21 mouse cellular contexts compared by ENCODE assay signal in the genomic region with DNA sequence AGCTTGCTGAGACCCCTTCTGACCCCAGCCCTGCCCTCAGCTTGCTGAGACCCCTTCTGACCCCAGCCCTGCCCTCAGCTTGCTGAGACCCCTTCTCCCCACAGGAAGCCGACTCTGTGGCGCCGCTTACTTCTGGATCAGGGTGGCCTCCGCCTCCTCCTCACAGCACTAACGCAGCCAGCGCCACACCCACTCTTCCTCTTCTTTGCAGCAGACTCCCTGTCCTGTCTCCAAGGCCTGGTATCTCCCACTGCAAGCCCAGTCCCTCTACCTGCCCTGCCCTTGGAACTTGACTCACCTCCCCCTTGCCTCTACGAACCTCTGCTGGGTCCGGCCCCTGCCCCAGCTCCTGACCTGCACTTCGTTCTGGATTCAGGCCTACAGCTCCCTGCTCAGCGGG. TPM values are rescaled to one million over a fixed set of nuclear protein-coding genes. Genes with fewer than 3 reads are reported as not detected.
DNase-seq lines count a peak whose midpoint lies in the region; TF ChIP-seq lines count a peak whose summit lies in the region.
"Had no signal": no experiment of that assay in that cellular context is flagged by ENCODE, and none has a peak within 500 bp of the region (broad histone marks: within the 10 kb centered on the region; RNA-seq: fewer than 3 reads in every experiment).

No protein-coding gene starts in this region.

- H3K27me3 ChIP-seq in heart, adult 2 months (ENCODE audit: control insufficient read depth, insufficient read depth, low read length) = no peaks in the 10 kb centered on the region
- H3K27me3 ChIP-seq in E14TG2a.4 (ENCODE audit: insufficient read depth, low read length) = peaks cover 29% of the 10 kb centered on the region
- H3K27me3 ChIP-seq: forebrain, embryonic 13.5 days had no signal

- H3K36me3 ChIP-seq in heart, adult 2 months (ENCODE audit: control insufficient read depth, insufficient read depth, low read length) = no peaks in the 10 kb centered on the region; the same call in 1 of the 2 replicates
- peaks cover 58% of the 10 kb centered on the region for H3K36me3 ChIP-seq in E14TG2a.4 (ENCODE audit: insufficient read depth, low read length)

- TF ChIP-seq POLR2A in heart, adult 2 months (IDR thresholded peaks at IDR 0.05; ENCODE audit: insufficient read depth, low read depth, low read length) = no peak

- 50% methylated on average over 10 of the region's 10 CpGs for WGBS in heart, adult 2 months

- no peak for TF ChIP-seq CTCF in heart, adult 2 months (IDR thresholded peaks at IDR 0.05)
- no peak for TF ChIP-seq CTCF in E14TG2a.4 (conservative IDR thresholded peaks at IDR 0.05; ENCODE audit: low read length)

- H3K4me1 ChIP-seq in heart, adult 2 months (ENCODE audit: control insufficient read depth, insufficient read depth, low read length) = peaks cover 2% of the 10 kb centered on the region; the same call in 1 of the 2 replicates
- H3K4me1 ChIP-seq in E14TG2a.4 (replicated peaks; ENCODE audit: low read depth, low read length) = peaks cover 65% of the 10 kb centered on the region

- peak overlapping the region; percentile 57 for H3K27ac ChIP-seq in heart, adult 2 months
- H3K27ac ChIP-seq: forebrain, embryonic 13.5 days had no signal

- H3K79me2 ChIP-seq in heart, adult 2 months (replicated peaks; ENCODE audit: control insufficient read depth, insufficient read depth, low read length) = no peaks in the 10 kb centered on the region

- no peak for DNase-seq in heart, adult 2 months
- no peak for DNase-seq in heart, postnatal 4 days
- DNase-seq in lung, adult 18-20 months = peak; percentile 28 to 39
- no peak for DNase-seq in lung, postnatal 14 days
- peak; percentile 26 for DNase-seq in embryo, embryonic 10.5 days (ENCODE audit: low spot score)
- DNase-seq in adrenal gland, postnatal 10 days = no peak
- DNase-seq in thymus, postnatal 10 days (ENCODE audit: low spot score in 2 of 2) = no peak
- DNase-seq: cerebellum, postnatal 10 days; kidney, adult 9 months; kidney, postnatal 36 days; liver, postnatal 0 days; thymus, postnatal 4 days had no signal

- H3K9me3 ChIP-seq in E14TG2a.4 (ENCODE audit: low read length) = no peaks in the 10 kb centered on the region
- H3K9me3 ChIP-seq: forebrain, embryonic 13.5 days; megakaryocyte, embryonic 14.5 days had no signal

- H3K4me3 ChIP-seq in heart, adult 2 months = 0 out of 2 replicates have a peak overlapping the region, but pooled peaks have one; percentile 18
- H3K4me3 ChIP-seq in E14TG2a.4 (replicated peaks; ENCODE audit: low read length) = peak overlapping the region; percentile 29; the same call in 1 of the 2 replicates
- H3K4me3 ChIP-seq: forebrain, embryonic 13.5 days; megakaryocyte, embryonic 14.5 days had no signal

- peak overlapping the region; percentile 61 for H3K9ac ChIP-seq in heart, adult 2 months (ENCODE audit: low read depth, low read length)
- H3K9ac ChIP-seq: liver, postnatal 0 days had no signal

- intact Hi-C loops in heart, adult 2 months (cut with DNase I) = loop anchor here (10.0 kb wide), 1 partner anchor 371 kb away; the partner anchor contains the start of gene Inpp5f

- no peak for TF ChIP-seq EP300 in heart, adult 2 months (IDR thresholded peaks at IDR 0.05; ENCODE audit: insufficient read depth, low read depth, low read length)

RNA-seq across cellular contexts. Expression of gene Tgfb1i1, which starts 2.7 kb away (rescaled TPM):
- total RNA-seq in heart, adult 2 months (2021) = 10 to 100 TPM; 14.3 to 20.1 TPM
- 26.2 and 28.2 TPM in 2 replicates for polyA plus RNA-seq in heart, adult 2 months (2012; rRNA removed)
- total RNA-seq in heart, postnatal 4 days (2021) = 100 to 1,000 TPM; 101 to 108 TPM
- 10 to 100 TPM; 28.6 to 32.5 TPM for total RNA-seq in adrenal gland, postnatal 10 days (2021)
- total RNA-seq: monocyte, adult 5-6 weeks had no signal

RNA-seq across cellular contexts. Expression of gene 9130023H24Rik, which starts 6.1 kb away (rescaled TPM):
- 1 to 10 TPM; 3.2 to 3.6 TPM for total RNA-seq in heart, adult 2 months (2021)
- polyA plus RNA-seq in heart, adult 2 months (2012; rRNA removed) = 1.7 and 2.2 TPM in 2 replicates
- total RNA-seq in heart, postnatal 4 days (2021) = 1 to 10 TPM; 5.3 to 6.8 TPM
- total RNA-seq in adrenal gland, postnatal 10 days (2021) = 1 to 10 TPM; 6.5 to 6.6 TPM

RNA-seq across cellular contexts. Expression of gene Armc5, which starts 6.8 kb away (rescaled TPM):
- 1 to 10 TPM; 6.8 to 7.1 TPM for total RNA-seq in heart, adult 2 months (2021)
- polyA plus RNA-seq in heart, adult 2 months (2012; rRNA removed) = 11.2 and 12.3 TPM in 2 replicates
- total RNA-seq in heart, postnatal 4 days (2021) = 10 to 100 TPM; 13.3 to 13.8 TPM
- total RNA-seq in adrenal gland, postnatal 10 days (2021) = 10 to 100 TPM; 17.0 to 18.8 TPM

RNA-seq across cellular contexts. Expression of gene Slc5a2, which starts 21.5 kb away (rescaled TPM):
- total RNA-seq in heart, adult 2 months (2021) = not detected
- polyA plus RNA-seq in heart, adult 2 months (2012; rRNA removed) = 0.37 TPM in 1 of 2 replicates, not detected in the other
- not detected for total RNA-seq in heart, postnatal 4 days (2021)
- under 1 TPM in 1 of 2 experiments, not detected in 1; 0.27 TPM for total RNA-seq in adrenal gland, postnatal 10 days (2021)
- total RNA-seq: layer of hippocampus, postnatal 14 days; left cerebral cortex, postnatal 10 days; monocyte, adult 5-6 weeks; neutrophil, adult 5-6 weeks had no signal
- polyA plus RNA-seq: embryonic facial prominence, embryonic 14.5 days; forebrain, embryonic 13.5 days; intestine, embryonic 14.5 days had no signal

RNA-seq across cellular contexts. Expression of gene Cox6a2, which starts 37.7 kb away (rescaled TPM):
- 1,000 to 10,000 TPM; 2,428 to 3,099 TPM for total RNA-seq in heart, adult 2 months (2021)
- 4,809 and 7,642 TPM in 2 replicates for polyA plus RNA-seq in heart, adult 2 months (2012; rRNA removed)
- total RNA-seq in heart, postnatal 4 days (2021) = 1,000 to 10,000 TPM; 1,037 to 1,183 TPM
- 100 to 1,000 TPM in 1 of 2 experiments, 10 to 100 TPM in 1; 25.0 to 167 TPM for total RNA-seq in adrenal gland, postnatal 10 days (2021)
- total RNA-seq: neutrophil, adult 5-6 weeks had no signal
- polyA plus RNA-seq: forebrain, embryonic 13.5 days; intestine, embryonic 14.5 days had no signal

Comparison
In these comparisons a context has a peak if more than half of its experiments do, and no peak if none do; other contexts are left out.
1. DNase-seq: peak in lung, adult 18-20 months (2 of 2) and embryo, embryonic 10.5 days (single experiment); none in heart, adult 2 months (0 of 2), heart, postnatal 4 days (single experiment), lung, postnatal 14 days (single experiment), adrenal gland, postnatal 10 days (single experiment) and thymus, postnatal 10 days (0 of 2).